25 mouse cellular contexts compared by ENCODE assay signal in the genomic region with DNA sequence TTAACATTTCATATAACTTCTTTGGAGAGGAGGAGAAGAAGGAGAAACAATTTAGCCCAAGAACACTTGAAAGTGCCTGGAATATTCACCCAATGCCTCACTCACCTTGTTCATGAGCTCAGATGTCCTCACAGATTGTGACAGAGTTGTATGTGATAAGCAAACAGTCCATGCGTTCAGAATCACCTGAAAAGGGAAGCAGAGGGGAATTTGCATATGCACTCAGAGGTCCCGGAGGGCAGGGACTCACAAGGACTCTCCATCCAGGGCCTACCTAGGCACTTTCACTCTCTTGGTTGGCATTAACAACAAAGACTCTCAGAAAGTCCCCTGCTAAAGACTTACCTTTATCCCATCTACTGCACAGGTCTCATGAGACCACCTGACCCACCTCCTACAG.
"Had no signal": no experiment of that assay in that cellular context is flagged by ENCODE, and none has a peak within 500 bp of the region (broad histone marks: within the 10 kb centered on the region; RNA-seq: fewer than 3 reads in every experiment).

No protein-coding gene starts in this region.

- H3K9me3 ChIP-seq: heart, embryonic 13.5 days; heart, embryonic 15.5 days; hindbrain, embryonic 12.5 days; intestine, embryonic 15.5 days; limb, embryonic 13.5 days; limb, embryonic 15.5 days had no signal

- H3K4me3 ChIP-seq: heart, adult 2 months; heart, embryonic 13.5 days; heart, embryonic 15.5 days; hindbrain, embryonic 12.5 days; intestine, embryonic 15.5 days; limb, embryonic 13.5 days; limb, embryonic 15.5 days had no signal

- H3K27ac ChIP-seq: heart, adult 2 months; heart, embryonic 13.5 days; heart, embryonic 15.5 days; hindbrain, embryonic 12.5 days; hindbrain, embryonic 14.5 days; intestine, embryonic 15.5 days; limb, embryonic 13.5 days; limb, embryonic 15.5 days had no signal

- H3K27me3 ChIP-seq: heart, embryonic 13.5 days; heart, embryonic 15.5 days; hindbrain, embryonic 12.5 days; intestine, embryonic 15.5 days; limb, embryonic 13.5 days; limb, embryonic 15.5 days had no signal

- H3K36me3 ChIP-seq: heart, embryonic 13.5 days; heart, embryonic 15.5 days; hindbrain, embryonic 12.5 days; intestine, embryonic 15.5 days; limb, embryonic 13.5 days; limb, embryonic 15.5 days had no signal

- H3K9ac ChIP-seq: heart, embryonic 13.5 days; heart, embryonic 15.5 days; hindbrain, embryonic 12.5 days; hindbrain, embryonic 14.5 days; intestine, embryonic 15.5 days; limb, embryonic 13.5 days; limb, embryonic 15.5 days had no signal

- DNase-seq: gastrocnemius, postnatal 14 days; gastrocnemius, postnatal 36 days; heart, adult 2 months; heart, postnatal 14 days; heart, postnatal 36 days; kidney, adult 18-20 months; kidney, adult 8-10 months; kidney, postnatal 10 days; kidney, postnatal 25 days; kidney, postnatal 4 days; layer of hippocampus, adult 9-11 months; layer of hippocampus, postnatal 36 days; left cerebral cortex, postnatal 4 days had no signal

- ATAC-seq: forebrain, embryonic 16.5 days; hindbrain, embryonic 16.5 days; inflammation-experienced regulatory T-cells, adult 6 months; intestine, embryonic 15.5 days; intestine, postnatal 0 days had no signal

- H3K4me1 ChIP-seq: heart, embryonic 15.5 days; hindbrain, embryonic 12.5 days; limb, embryonic 13.5 days; limb, embryonic 15.5 days had no signal

- H3K4me2 ChIP-seq: heart, embryonic 11.5 days; heart, embryonic 13.5 days; heart, embryonic 15.5 days; hindbrain, embryonic 12.5 days; hindbrain, embryonic 14.5 days; intestine, embryonic 15.5 days; limb, embryonic 13.5 days; limb, embryonic 15.5 days had no signal
